Mouse (Mus musculus): ENCODE measurements at regions not wholly inside any gene's neighbourhood (a gene's known extent, or its start where the extent isn't known, plus 50 kb on each side); places are given as distances from the start of the nearest gene placed in this dataset.
"Not testable (repeated sequence)": the region's sequence is repeated elsewhere in the genome, so short reads cannot be mapped to it uniquely, and the experiment has no call there.

GRCm38 (mm10) chr8:20264612-20265011 lies 98.4 kb downstream of the Gm15319 start:
- not testable (repeated sequence) for H3K4me1 ChIP-seq (ENCODE audit: control insufficient read depth, insufficient read depth, low read depth, low read length); H3K36me3 ChIP-seq (ENCODE audit: control insufficient read depth, insufficient read depth, low read length); H3K4me2 ChIP-seq (ENCODE audit: low read length); ATAC-seq; H3K27me3 ChIP-seq (replicated peaks; ENCODE audit: control insufficient read depth, insufficient read depth, low read length); H3K9me3 ChIP-seq (ENCODE audit: control insufficient read depth, low read length); H3K4me3 ChIP-seq (ENCODE audit: low read length); H3K9ac ChIP-seq (ENCODE audit: low read depth, low read length); H3K27ac ChIP-seq (ENCODE audit: low read depth, low read length)
- WGBS, result 100% methylated on average over 1 of the region's 1 CpGs

GRCm38 (mm10) chr8:20264106-20264505 lies 98.9 kb downstream of the Gm15319 start:
- H3K9ac ChIP-seq (ENCODE audit: low read depth, low read length); ATAC-seq; H3K4me1 ChIP-seq (ENCODE audit: control insufficient read depth, insufficient read depth, low read depth, low read length); H3K27ac ChIP-seq (ENCODE audit: low read depth, low read length); H3K36me3 ChIP-seq (ENCODE audit: control insufficient read depth, insufficient read depth, low read length); H3K27me3 ChIP-seq (replicated peaks; ENCODE audit: control insufficient read depth, insufficient read depth, low read length); H3K4me2 ChIP-seq (ENCODE audit: low read length); H3K9me3 ChIP-seq (ENCODE audit: control insufficient read depth, low read length); H3K4me3 ChIP-seq (ENCODE audit: low read length): not testable (repeated sequence)
- WGBS, result 86% methylated on average over 3 of the region's 3 CpGs

- H3K4me3 ChIP-seq (ENCODE audit: low read length); ATAC-seq; H3K9me3 ChIP-seq (ENCODE audit: control insufficient read depth, low read length); H3K9ac ChIP-seq (ENCODE audit: low read depth, low read length); H3K27me3 ChIP-seq (replicated peaks; ENCODE audit: control insufficient read depth, insufficient read depth, low read length); H3K36me3 ChIP-seq (ENCODE audit: control insufficient read depth, insufficient read depth, low read length); H3K4me2 ChIP-seq (ENCODE audit: low read length); H3K27ac ChIP-seq (ENCODE audit: low read depth, low read length); H3K4me1 ChIP-seq (ENCODE audit: control insufficient read depth, insufficient read depth, low read depth, low read length): not testable (repeated sequence)
- WGBS, result 80% methylated on average over 5 of the region's 7 CpGs
These were observed 100.0 kb downstream of the Gm15319 start for GRCm38 (mm10) chr8:20262847-20263570.

- H3K9me3 ChIP-seq (ENCODE audit: control insufficient read depth, low read length); H3K4me3 ChIP-seq (ENCODE audit: low read length); ATAC-seq; H3K4me2 ChIP-seq (ENCODE audit: low read length); H3K36me3 ChIP-seq (ENCODE audit: control insufficient read depth, insufficient read depth, low read length); H3K27me3 ChIP-seq (replicated peaks; ENCODE audit: control insufficient read depth, insufficient read depth, low read length); H3K27ac ChIP-seq (ENCODE audit: low read depth, low read length); H3K9ac ChIP-seq (ENCODE audit: low read depth, low read length); H3K4me1 ChIP-seq (ENCODE audit: control insufficient read depth, insufficient read depth, low read depth, low read length): not testable (repeated sequence)
- WGBS, result no CpG with 5 or more reads among the region's 3 CpGs
These were observed 100.8 kb downstream of the Gm15319 start for GRCm38 (mm10) chr8:20262253-20262652.

GRCm38 (mm10) chr8:20261452-20262181 lies 101.4 kb downstream of the Gm15319 start:
- H3K4me1 ChIP-seq (ENCODE audit: control insufficient read depth, insufficient read depth, low read depth, low read length); H3K36me3 ChIP-seq (ENCODE audit: control insufficient read depth, insufficient read depth, low read length); H3K27me3 ChIP-seq (replicated peaks; ENCODE audit: control insufficient read depth, insufficient read depth, low read length); H3K9ac ChIP-seq (ENCODE audit: low read depth, low read length); H3K4me2 ChIP-seq (ENCODE audit: low read length); H3K9me3 ChIP-seq (ENCODE audit: control insufficient read depth, low read length); H3K27ac ChIP-seq (ENCODE audit: low read depth, low read length); H3K4me3 ChIP-seq (ENCODE audit: low read length): not testable (repeated sequence)
- WGBS, result 68% methylated on average over 5 of the region's 9 CpGs
- peak; percentile 54; the same call in 1 of the 2 replicates for ATAC-seq

GRCm38 (mm10) chr8:20261007-20261406 lies 102.0 kb downstream of the Gm15319 start:
- not testable (repeated sequence) for ATAC-seq; H3K9me3 ChIP-seq (ENCODE audit: control insufficient read depth, low read length); H3K27me3 ChIP-seq (replicated peaks; ENCODE audit: control insufficient read depth, insufficient read depth, low read length); H3K36me3 ChIP-seq (ENCODE audit: control insufficient read depth, insufficient read depth, low read length); H3K27ac ChIP-seq (ENCODE audit: low read depth, low read length); H3K4me2 ChIP-seq (ENCODE audit: low read length); H3K9ac ChIP-seq (ENCODE audit: low read depth, low read length); H3K4me3 ChIP-seq (ENCODE audit: low read length); H3K4me1 ChIP-seq (ENCODE audit: control insufficient read depth, insufficient read depth, low read depth, low read length)
- no CpG with 5 or more reads among the region's 2 CpGs for WGBS

- H3K4me3 ChIP-seq (ENCODE audit: low read length); H3K27me3 ChIP-seq (replicated peaks; ENCODE audit: control insufficient read depth, insufficient read depth, low read length); H3K36me3 ChIP-seq (ENCODE audit: control insufficient read depth, insufficient read depth, low read length); H3K4me1 ChIP-seq (ENCODE audit: control insufficient read depth, insufficient read depth, low read depth, low read length); ATAC-seq; H3K27ac ChIP-seq (ENCODE audit: low read depth, low read length); H3K9me3 ChIP-seq (ENCODE audit: control insufficient read depth, low read length); H3K4me2 ChIP-seq (ENCODE audit: low read length); H3K9ac ChIP-seq (ENCODE audit: low read depth, low read length): not testable (repeated sequence)
- 77% methylated on average over 4 of the region's 7 CpGs for WGBS
These were observed 102.8 kb downstream of the Gm15319 start for GRCm38 (mm10) chr8:20260125-20260640.

GRCm38 (mm10) chr8:20259662-20260061 lies 103.3 kb downstream of the Gm15319 start:
- H3K27me3 ChIP-seq (replicated peaks; ENCODE audit: control insufficient read depth, insufficient read depth, low read length); H3K4me3 ChIP-seq (ENCODE audit: low read length); H3K4me2 ChIP-seq (ENCODE audit: low read length); H3K9me3 ChIP-seq (ENCODE audit: control insufficient read depth, low read length); H3K36me3 ChIP-seq (ENCODE audit: control insufficient read depth, insufficient read depth, low read length); ATAC-seq; H3K4me1 ChIP-seq (ENCODE audit: control insufficient read depth, insufficient read depth, low read depth, low read length); H3K9ac ChIP-seq (ENCODE audit: low read depth, low read length); H3K27ac ChIP-seq (ENCODE audit: low read depth, low read length): not testable (repeated sequence)
- WGBS, result 93% methylated on average over 6 of the region's 8 CpGs
